26 mouse cellular contexts compared by ENCODE assay signal in genomic region chr14:41151220-41151898, GRCm38 (mm10). TPM values are rescaled to one million over a fixed set of nuclear protein-coding genes. Genes with fewer than 3 reads are reported as not detected.
DNase-seq lines count a peak whose midpoint lies in the region; ATAC-seq and TF ChIP-seq lines count a peak whose summit lies in the region.
"Had no signal": no experiment of that assay in that cellular context is flagged by ENCODE, and none has a peak within 500 bp of the region (broad histone marks: within the 10 kb centered on the region; RNA-seq: fewer than 3 reads in every experiment).

Gene Mbl1, plus strand, starts transcription at chr14:41151458.

- no peaks in the 10 kb centered on the region for H3K36me3 ChIP-seq in liver, embryonic 11.5 days (ENCODE audit: control insufficient read depth, insufficient read depth, low read length)
- H3K36me3 ChIP-seq in liver, postnatal 0 days (replicated peaks; ENCODE audit: insufficient read depth, low read length) = no peaks in the 10 kb centered on the region
- H3K36me3 ChIP-seq: hindbrain, embryonic 12.5 days; limb, embryonic 13.5 days; lung, embryonic 15.5 days; midbrain, embryonic 13.5 days had no signal

- TF ChIP-seq CTCF in liver, postnatal 0 days (IDR thresholded peaks at IDR 0.05; ENCODE audit: low read depth) = no peak

- H3K9ac ChIP-seq in liver, embryonic 11.5 days (ENCODE audit: low read depth, low read length) = no peak within 1 kb of the TSS
- peak within 1 kb of the TSS; percentile 32; the same call in 1 of the 2 replicates for H3K9ac ChIP-seq in liver, postnatal 0 days (replicated peaks)
- H3K9ac ChIP-seq: hindbrain, embryonic 12.5 days; limb, embryonic 13.5 days; lung, embryonic 15.5 days; midbrain, embryonic 13.5 days had no signal

- H3K27me3 ChIP-seq in liver, embryonic 11.5 days (replicated peaks; ENCODE audit: control insufficient read depth, insufficient read depth, low read length) = no peaks in the 10 kb centered on the region
- no peaks in the 10 kb centered on the region for H3K27me3 ChIP-seq in liver, postnatal 0 days (ENCODE audit: insufficient read depth, low read length)
- H3K27me3 ChIP-seq: hindbrain, embryonic 12.5 days; limb, embryonic 13.5 days; lung, embryonic 15.5 days; megakaryocyte, embryonic 14.5 days; midbrain, embryonic 13.5 days had no signal

- no peaks in the 10 kb centered on the region for H3K9me3 ChIP-seq in liver, embryonic 11.5 days (ENCODE audit: control insufficient read depth, low read length)
- no peaks in the 10 kb centered on the region for H3K9me3 ChIP-seq in liver, postnatal 0 days (ENCODE audit: low read length)
- H3K9me3 ChIP-seq: hindbrain, embryonic 12.5 days; limb, embryonic 13.5 days; lung, embryonic 15.5 days; megakaryocyte, embryonic 14.5 days; midbrain, embryonic 13.5 days had no signal

- H3K4me1 ChIP-seq in liver, embryonic 11.5 days (replicated peaks; ENCODE audit: control insufficient read depth, insufficient read depth, low read length) = no peaks in the 10 kb centered on the region
- 0 out of 2 replicates have a peak, but pooled peaks cover 2% of the 10 kb centered on the region for H3K4me1 ChIP-seq in liver, postnatal 0 days (ENCODE audit: insufficient read depth)
- H3K4me1 ChIP-seq: hindbrain, embryonic 12.5 days; limb, embryonic 13.5 days; lung, embryonic 15.5 days; megakaryocyte, embryonic 14.5 days; midbrain, embryonic 13.5 days had no signal

- H3K4me3 ChIP-seq in liver, embryonic 11.5 days (ENCODE audit: low read depth, low read length) = no peak within 1 kb of the TSS
- peak within 1 kb of the TSS; percentile 33 for H3K4me3 ChIP-seq in liver, postnatal 0 days (ENCODE audit: low read depth, low read length)
- H3K4me3 ChIP-seq: heart, adult 2 months; hindbrain, embryonic 12.5 days; limb, embryonic 13.5 days; lung, embryonic 15.5 days; megakaryocyte, embryonic 14.5 days; midbrain, embryonic 13.5 days had no signal

- peak within 1 kb of the TSS; percentile 25; the same call in 1 of the 2 replicates for H3K27ac ChIP-seq in liver, embryonic 11.5 days (ENCODE audit: low read depth, low read length)
- H3K27ac ChIP-seq in liver, postnatal 0 days (ENCODE audit: low read depth) = peak within 1 kb of the TSS; percentile 81
- H3K27ac ChIP-seq: heart, adult 2 months; hindbrain, embryonic 12.5 days; limb, embryonic 13.5 days; lung, embryonic 15.5 days; midbrain, embryonic 13.5 days had no signal

- peak within 1 kb of the TSS; percentile 21 for H3K4me2 ChIP-seq in liver, embryonic 11.5 days
- peak within 1 kb of the TSS; percentile 54 for H3K4me2 ChIP-seq in liver, postnatal 0 days (ENCODE audit: low read depth, low read length)
- H3K4me2 ChIP-seq: hindbrain, embryonic 12.5 days; limb, embryonic 13.5 days; lung, embryonic 15.5 days; midbrain, embryonic 13.5 days had no signal

- 68% methylated on average over 7 of the region's 7 CpGs for whole genome bisulfite sequencing in liver, embryonic 11.5 days
- WGBS in liver, postnatal 0 days (ENCODE audit: insufficient replicate concordance) = 61% methylated on average over 7 of the region's 7 CpGs

- TF ChIP-seq EP300 in liver, postnatal 0 days (IDR thresholded peaks at IDR 0.05; ENCODE audit: low read depth) = peak; percentile 43; the same call in 1 of the 2 replicates

- peak; percentile 49; the same call in 1 of the 2 replicates for ATAC-seq in liver, embryonic 11.5 days (replicated peaks; ENCODE audit: low FRiP score)
- ATAC-seq in liver, postnatal 0 days = peak; percentile 91
- ATAC-seq: forebrain, embryonic 16.5 days; intestine, postnatal 0 days; midbrain, embryonic 13.5 days had no signal

- peak; percentile 29 for DNase-seq in kidney, adult 18-20 months
- DNase-seq in kidney, postnatal 10 days = no peak
- DNase-seq in kidney, postnatal 36 days = peak; percentile 56 to 62
- no peak for DNase-seq in liver, embryonic 11.5 days (ENCODE audit: low spot score)
- DNase-seq in liver, postnatal 0 days = peak; percentile 26
- DNase-seq in retina, embryonic 14.5 days (ENCODE audit: low spot score) = no peak
- no peak for DNase-seq in ovary, postnatal 10 days (ENCODE audit: low spot score)
- DNase-seq: adrenal gland, adult 8-10 months; cerebellum, adult 8-10 months; gastrocnemius, postnatal 25 days; heart, adult 2 months; lung, postnatal 36 days; thymus, postnatal 14 days had no signal

RNA-seq across cellular contexts. Expression of gene Mbl1, which starts in this region (rescaled TPM):
- polyA plus RNA-seq in liver, embryonic 11.5 days (2014; fragmentation: Nextera tagmentation; extraction: Ambion mirVana) = 6.7 and 8.0 TPM in 2 replicates
- 66.5 and 67.0 TPM in 2 replicates for polyA plus RNA-seq in liver, postnatal 0 days (2015; fragmentation: Nextera tagmentation; extraction: Ambion mirVana)
- polyA plus RNA-seq: brain, embryonic 14.5 days; C2C12; embryonic facial prominence, embryonic 14.5 days; forebrain, embryonic 16.5 days; heart, adult 2 months; heart, embryonic 14.5 days; hindbrain, embryonic 12.5 days; intestine, postnatal 0 days; limb, embryonic 13.5 days; midbrain, embryonic 13.5 days; spleen, adult 2 months; stomach, embryonic 14.5 days had no signal

Comparison
In these comparisons a context has a peak if more than half of its experiments do, and no peak if none do; other contexts are left out.
1. DNase-seq: peak in kidney, adult 18-20 months (single experiment), kidney, postnatal 36 days (2 of 2) and liver, postnatal 0 days (single experiment); none in kidney, postnatal 10 days (single experiment), liver, embryonic 11.5 days (single experiment), retina, embryonic 14.5 days (single experiment) and ovary, postnatal 10 days (single experiment).